Mouse (Mus musculus): ENCODE measurements at regions not wholly inside any gene's neighbourhood (a gene's known extent, or its start where the extent isn't known, plus 50 kb on each side); places are given as distances from the start of the nearest gene placed in this dataset.

- ATAC-seq (ENCODE audit: insufficient read depth) (no peak), DNase-seq (no peak)
- TF ChIP-seq CTCF (IDR thresholded peaks at IDR 0.05; ENCODE audit: low read depth): no peak
- no peak overlapping the region for H3K27ac ChIP-seq (ENCODE audit: low read depth)
- no peaks in the 10 kb centered on the region for H3K4me1 ChIP-seq (ENCODE audit: insufficient read depth)
- no peaks in the 10 kb centered on the region for H3K36me3 ChIP-seq (ENCODE audit: insufficient read depth)
- H3K9me3 ChIP-seq (ENCODE audit: low read depth, low read length): no peaks in the 10 kb centered on the region
- H3K9ac ChIP-seq: no peak overlapping the region
- H3K27me3 ChIP-seq (ENCODE audit: insufficient read depth, low read length): no peaks in the 10 kb centered on the region
- H3K4me2 ChIP-seq: no peak overlapping the region
- no peak overlapping the region for H3K4me3 ChIP-seq (ENCODE audit: low read depth, low read length)
- 93% methylated on average over 4 of the region's 4 CpGs for WGBS
Observed at GRCm38 (mm10) chr8:53749263-53749662, 110.4 kb upstream of the Neil3 start.

GRCm38 (mm10) chr8:53769211-53769610 lies 130.3 kb upstream of the Neil3 start:
- no peaks in the 10 kb centered on the region for H3K4me1 ChIP-seq (ENCODE audit: insufficient read depth)
- no peak overlapping the region for H3K9ac ChIP-seq
- H3K9me3 ChIP-seq (ENCODE audit: low read depth, low read length): no peaks in the 10 kb centered on the region
- ATAC-seq (ENCODE audit: insufficient read depth) (peak; percentile 92), DNase-seq (peak; percentile 80)
- no peak for TF ChIP-seq CTCF (IDR thresholded peaks at IDR 0.05; ENCODE audit: low read depth)
- H3K4me3 ChIP-seq (ENCODE audit: low read depth, low read length): no peak overlapping the region
- H3K36me3 ChIP-seq (ENCODE audit: insufficient read depth): no peaks in the 10 kb centered on the region
- H3K4me2 ChIP-seq: no peak overlapping the region
- no peaks in the 10 kb centered on the region for H3K27me3 ChIP-seq (ENCODE audit: insufficient read depth, low read length)
- H3K27ac ChIP-seq (ENCODE audit: low read depth): no peak overlapping the region

DNA sequence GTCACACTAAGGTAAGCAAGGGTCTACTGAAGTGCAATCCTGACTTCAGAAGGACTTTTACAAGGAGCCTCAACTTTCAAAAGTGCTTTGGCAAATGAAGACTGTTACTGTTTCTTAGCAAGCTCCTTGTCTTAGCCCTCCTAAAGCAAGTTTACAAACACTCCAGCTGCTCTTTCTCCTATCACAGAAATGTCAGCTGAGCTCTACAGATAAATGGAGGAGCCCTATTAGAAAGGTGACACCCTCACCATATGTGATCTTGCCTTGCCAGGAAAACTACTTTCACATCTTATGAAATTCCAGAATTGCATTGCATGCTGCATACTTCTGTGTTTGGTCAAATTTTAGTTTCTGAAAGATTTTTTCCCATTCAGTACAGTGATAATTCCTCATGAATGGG lies 136.6 kb upstream of the Neil3 start:
- DNase-seq (peak; percentile 84), ATAC-seq (ENCODE audit: insufficient read depth) (peak; percentile 77; the same call in 1 of the 2 replicates)
- Histone ChIP-seq H3K9me3 (ENCODE audit: low read depth, low read length) (no peaks in the 10 kb centered on the region), H3K27me3 (ENCODE audit: insufficient read depth, low read length) (no peaks in the 10 kb centered on the region), H3K9ac (no peak overlapping the region), H3K36me3 (ENCODE audit: insufficient read depth) (no peaks in the 10 kb centered on the region), H3K4me3 (ENCODE audit: low read depth, low read length) (no peak overlapping the region), H3K4me2 (no peak overlapping the region), H3K27ac (ENCODE audit: low read depth) (no peak overlapping the region), H3K4me1 (ENCODE audit: insufficient read depth) (no peaks in the 10 kb centered on the region)
- no peak for TF ChIP-seq CTCF (IDR thresholded peaks at IDR 0.05; ENCODE audit: low read depth)

- Histone ChIP-seq H3K4me3 (ENCODE audit: low read depth, low read length) (no peak overlapping the region), H3K4me2 (no peak overlapping the region), H3K27me3 (ENCODE audit: insufficient read depth, low read length) (no peaks in the 10 kb centered on the region), H3K4me1 (ENCODE audit: insufficient read depth) (no peaks in the 10 kb centered on the region), H3K36me3 (ENCODE audit: insufficient read depth) (no peaks in the 10 kb centered on the region), H3K27ac (ENCODE audit: low read depth) (no peak overlapping the region), H3K9me3 (ENCODE audit: low read depth, low read length) (no peaks in the 10 kb centered on the region), H3K9ac (no peak overlapping the region)
- peak; percentile 74 for DNase-seq
- TF ChIP-seq CTCF (IDR thresholded peaks at IDR 0.05; ENCODE audit: low read depth): no peak
- peak; percentile 43; the same call in 1 of the 2 replicates for ATAC-seq (ENCODE audit: insufficient read depth)
- WGBS: 59% methylated on average over 2 of the region's 2 CpGs
Observed at GRCm38 (mm10) chr8:53780886-53781285, 142.0 kb upstream of the Neil3 start.

- Histone ChIP-seq H3K27ac (ENCODE audit: low read depth) (no peak overlapping the region), H3K9ac (no peak overlapping the region), H3K4me2 (no peak overlapping the region), H3K4me3 (ENCODE audit: low read depth, low read length) (no peak overlapping the region), H3K4me1 (ENCODE audit: insufficient read depth) (no peaks in the 10 kb centered on the region), H3K9me3 (ENCODE audit: low read depth, low read length) (no peaks in the 10 kb centered on the region), H3K36me3 (ENCODE audit: insufficient read depth) (no peaks in the 10 kb centered on the region), H3K27me3 (ENCODE audit: insufficient read depth, low read length) (no peaks in the 10 kb centered on the region)
- TF ChIP-seq CTCF (IDR thresholded peaks at IDR 0.05; ENCODE audit: low read depth): no peak
- peak; percentile 74 for DNase-seq
- WGBS: 30% methylated on average over 4 of the region's 4 CpGs
- ATAC-seq (ENCODE audit: insufficient read depth): peak; percentile 76; the same call in 1 of the 2 replicates
Observed at GRCm38 (mm10) chr8:53781885-53782284, 143.0 kb upstream of the Neil3 start.

GRCm38 (mm10) chr8:53788202-53788601 lies 149.3 kb upstream of the Neil3 start:
- TF ChIP-seq CTCF (IDR thresholded peaks at IDR 0.05; ENCODE audit: low read depth): no peak
- H3K27me3 ChIP-seq (ENCODE audit: insufficient read depth, low read length): no peaks in the 10 kb centered on the region
- no peaks in the 10 kb centered on the region for H3K4me1 ChIP-seq (ENCODE audit: insufficient read depth)
- no peak overlapping the region for H3K27ac ChIP-seq (ENCODE audit: low read depth)
- no peak overlapping the region for H3K4me2 ChIP-seq
- WGBS: 95% methylated on average over 1 of the region's 1 CpGs
- no peak overlapping the region for H3K4me3 ChIP-seq (ENCODE audit: low read depth, low read length)
- no peak for DNase-seq
- no peaks in the 10 kb centered on the region for H3K9me3 ChIP-seq (ENCODE audit: low read depth, low read length)
- ATAC-seq (ENCODE audit: insufficient read depth): no peak
- no peaks in the 10 kb centered on the region for H3K36me3 ChIP-seq (ENCODE audit: insufficient read depth)
- H3K9ac ChIP-seq: no peak overlapping the region

GRCm38 (mm10) chr8:53821148-53821547 lies 182.3 kb upstream of the Neil3 start:
- no peaks in the 10 kb centered on the region for H3K9me3 ChIP-seq (ENCODE audit: low read depth, low read length)
- H3K27ac ChIP-seq (ENCODE audit: low read depth): no peak overlapping the region
- DNase-seq (peak; percentile 64), ATAC-seq (ENCODE audit: insufficient read depth) (peak; percentile 38; the same call in 1 of the 2 replicates)
- no peak overlapping the region for H3K9ac ChIP-seq
- no peak overlapping the region for H3K4me2 ChIP-seq
- no peaks in the 10 kb centered on the region for H3K36me3 ChIP-seq (ENCODE audit: insufficient read depth)
- no peak for TF ChIP-seq CTCF (IDR thresholded peaks at IDR 0.05; ENCODE audit: low read depth)
- H3K27me3 ChIP-seq (ENCODE audit: insufficient read depth, low read length): no peaks in the 10 kb centered on the region
- WGBS: 29% methylated on average over 1 of the region's 1 CpGs
- H3K4me1 ChIP-seq (ENCODE audit: insufficient read depth): no peaks in the 10 kb centered on the region
- H3K4me3 ChIP-seq (ENCODE audit: low read depth, low read length): no peak overlapping the region

- H3K4me1 ChIP-seq (ENCODE audit: insufficient read depth): no peaks in the 10 kb centered on the region
- no peak for TF ChIP-seq CTCF (IDR thresholded peaks at IDR 0.05; ENCODE audit: low read depth)
Observed at GRCm38 (mm10) chr8:53827395-53827794, 188.5 kb upstream of the Neil3 start.

More at GRCm38 (mm10) chr8:53827395-53827794, 188.5 kb upstream of the Neil3 start:
- H3K27ac ChIP-seq (ENCODE audit: low read depth): no peak overlapping the region
- H3K4me3 ChIP-seq (ENCODE audit: low read depth, low read length): no peak overlapping the region
- no peaks in the 10 kb centered on the region for H3K9me3 ChIP-seq (ENCODE audit: low read depth, low read length)
- H3K4me2 ChIP-seq: no peak overlapping the region
- H3K36me3 ChIP-seq (ENCODE audit: insufficient read depth): no peaks in the 10 kb centered on the region
- DNase-seq (no peak), ATAC-seq (ENCODE audit: insufficient read depth) (no peak)
- no peak overlapping the region for H3K9ac ChIP-seq
- no peaks in the 10 kb centered on the region for H3K27me3 ChIP-seq (ENCODE audit: insufficient read depth, low read length)
- WGBS: 90% methylated on average over 1 of the region's 1 CpGs
